Mouse (Mus musculus): ENCODE measurements at regions not wholly inside any gene's neighbourhood (a gene's known extent, or its start where the extent isn't known, plus 50 kb on each side); places are given as distances from the start of the nearest gene placed in this dataset.

- 31% methylated on average over 8 of the region's 8 CpGs for WGBS
- no peak overlapping the region for H3K4me3 ChIP-seq (ENCODE audit: low read depth, low read length)
- H3K27ac ChIP-seq (replicated peaks; ENCODE audit: low read depth, low read length), result 0 out of 2 replicates have a peak overlapping the region, but pooled peaks have one; percentile 1
- H3K9ac ChIP-seq (ENCODE audit: low read length), result no peak overlapping the region
- no peak overlapping the region; the same call in 1 of the 2 replicates for H3K4me2 ChIP-seq (ENCODE audit: low read depth, severe bottlenecking)
- peak; percentile 57; the same call in 1 of the 2 replicates for ATAC-seq (ENCODE audit: insufficient number of reproducible peaks, low FRiP score, low TSS enrichment, low read depth)
- H3K9me3 ChIP-seq (ENCODE audit: control insufficient read depth, low read length), result no peaks in the 10 kb centered on the region
- H3K36me3 ChIP-seq (ENCODE audit: control insufficient read depth, insufficient read depth, low read length), result no peaks in the 10 kb centered on the region
- no peaks in the 10 kb centered on the region for H3K27me3 ChIP-seq (ENCODE audit: control insufficient read depth, insufficient read depth, low read length)
- H3K4me1 ChIP-seq (ENCODE audit: control insufficient read depth, insufficient read depth, low read length), result peaks cover 6% of the 10 kb centered on the region
- DNase-seq (ENCODE audit: low spot score), result peak; percentile 35
Observed at GRCm38 (mm10) chr13:111953860-111954519, 145.2 kb upstream of the Map3k1 start.

GRCm38 (mm10) chr13:111954520-111954884 lies 145.7 kb upstream of the Map3k1 start:
- Histone ChIP-seq H3K27ac (replicated peaks; ENCODE audit: low read depth, low read length) (peak overlapping the region; percentile 1; the same call in 1 of the 2 replicates), H3K4me3 (ENCODE audit: low read depth, low read length) (no peak overlapping the region), H3K4me2 (ENCODE audit: low read depth, severe bottlenecking) (no peak overlapping the region), H3K9me3 (ENCODE audit: control insufficient read depth, low read length) (no peaks in the 10 kb centered on the region), H3K4me1 (ENCODE audit: control insufficient read depth, insufficient read depth, low read length) (peaks cover 6% of the 10 kb centered on the region), H3K9ac (ENCODE audit: low read length) (no peak overlapping the region), H3K36me3 (ENCODE audit: control insufficient read depth, insufficient read depth, low read length) (no peaks in the 10 kb centered on the region), H3K27me3 (ENCODE audit: control insufficient read depth, insufficient read depth, low read length) (no peaks in the 10 kb centered on the region)
- DNase-seq (ENCODE audit: low spot score), result peak; percentile 42
- ATAC-seq (ENCODE audit: insufficient number of reproducible peaks, low FRiP score, low TSS enrichment, low read depth), result 0 out of 2 replicates have a peak, but pooled peaks have one; percentile 21
- 11% methylated on average over 6 of the region's 6 CpGs for WGBS

DNA sequence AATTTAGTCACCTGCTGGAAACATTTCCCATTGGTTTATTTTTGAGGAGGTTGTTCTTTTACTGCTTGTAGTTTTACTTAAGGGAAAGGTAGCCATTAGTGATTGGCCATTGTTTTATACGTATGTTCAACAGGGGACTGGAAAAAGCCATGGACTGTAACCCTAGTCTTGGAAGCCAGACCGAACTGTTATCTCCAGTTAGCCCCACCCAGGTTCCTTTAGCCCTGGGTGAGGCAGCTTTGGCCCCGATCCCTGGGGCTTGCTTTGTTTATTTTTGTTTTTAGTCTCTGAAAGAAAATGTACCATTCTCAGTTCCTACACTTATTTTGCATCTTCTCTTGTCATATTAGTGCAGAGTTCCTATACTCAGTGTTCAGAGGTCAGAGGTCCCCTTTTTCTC lies 148.3 kb upstream of the Map3k1 start:
- DNase-seq (ENCODE audit: low spot score), result no peak

DNA sequence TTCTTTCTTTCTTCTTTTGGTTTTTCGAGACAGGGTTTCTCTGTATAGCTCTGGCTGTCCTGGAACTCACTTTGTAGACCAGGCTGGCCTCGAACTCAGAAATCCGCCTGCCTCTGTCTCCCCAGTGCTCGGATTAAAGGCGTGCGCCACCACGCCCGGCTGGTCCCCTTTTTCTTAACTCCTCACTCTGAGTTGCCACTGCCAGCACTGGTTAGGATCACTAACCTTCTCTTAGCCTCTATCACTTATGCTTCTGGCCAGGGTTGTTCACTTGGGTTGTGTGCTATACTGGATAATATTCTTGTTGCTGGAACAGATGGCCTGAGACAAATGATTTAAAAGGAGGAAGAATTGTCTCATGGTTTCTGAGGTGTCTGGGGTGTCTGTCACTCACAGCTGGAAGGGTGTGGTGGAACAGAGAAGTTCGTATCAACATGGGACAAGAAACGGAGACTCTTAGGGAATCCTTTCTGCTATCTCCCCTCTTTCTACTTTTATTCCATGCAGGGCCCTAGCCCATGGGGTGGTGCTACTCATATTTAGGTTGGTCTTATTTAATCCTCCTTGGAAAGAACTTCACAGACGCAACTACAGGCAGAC lies 149.0 kb upstream of the Map3k1 start:
- peaks cover 6% of the 10 kb centered on the region for H3K4me1 ChIP-seq (ENCODE audit: control insufficient read depth, insufficient read depth, low read length)
- WGBS, result 92% methylated on average over 11 of the region's 11 CpGs
- H3K4me2 ChIP-seq (ENCODE audit: low read depth, severe bottlenecking), result no peak overlapping the region
- no peak for ATAC-seq (ENCODE audit: insufficient number of reproducible peaks, low FRiP score, low TSS enrichment, low read depth)
- no peaks in the 10 kb centered on the region for H3K36me3 ChIP-seq (ENCODE audit: control insufficient read depth, insufficient read depth, low read length)
- no peak for DNase-seq (ENCODE audit: low spot score)
- no peaks in the 10 kb centered on the region for H3K9me3 ChIP-seq (ENCODE audit: control insufficient read depth, low read length)
- H3K27me3 ChIP-seq (ENCODE audit: control insufficient read depth, insufficient read depth, low read length), result no peaks in the 10 kb centered on the region
- H3K4me3 ChIP-seq (ENCODE audit: low read depth, low read length), result no peak overlapping the region
- no peak overlapping the region for H3K9ac ChIP-seq (ENCODE audit: low read length)
- no peak overlapping the region for H3K27ac ChIP-seq (replicated peaks; ENCODE audit: low read depth, low read length)

More for the DNA sequence above, 148.3 kb upstream of the Map3k1 start:
- Histone ChIP-seq H3K27ac (replicated peaks; ENCODE audit: low read depth, low read length) (no peak overlapping the region), H3K4me2 (ENCODE audit: low read depth, severe bottlenecking) (no peak overlapping the region), H3K9ac (ENCODE audit: low read length) (no peak overlapping the region), H3K9me3 (ENCODE audit: control insufficient read depth, low read length) (no peaks in the 10 kb centered on the region), H3K4me3 (ENCODE audit: low read depth, low read length) (no peak overlapping the region), H3K4me1 (ENCODE audit: control insufficient read depth, insufficient read depth, low read length) (peaks cover 6% of the 10 kb centered on the region), H3K36me3 (ENCODE audit: control insufficient read depth, insufficient read depth, low read length) (no peaks in the 10 kb centered on the region), H3K27me3 (ENCODE audit: control insufficient read depth, insufficient read depth, low read length) (no peaks in the 10 kb centered on the region)
- 80% methylated on average over 3 of the region's 3 CpGs for WGBS
- ATAC-seq (ENCODE audit: insufficient number of reproducible peaks, low FRiP score, low TSS enrichment, low read depth), result no peak

DNA sequence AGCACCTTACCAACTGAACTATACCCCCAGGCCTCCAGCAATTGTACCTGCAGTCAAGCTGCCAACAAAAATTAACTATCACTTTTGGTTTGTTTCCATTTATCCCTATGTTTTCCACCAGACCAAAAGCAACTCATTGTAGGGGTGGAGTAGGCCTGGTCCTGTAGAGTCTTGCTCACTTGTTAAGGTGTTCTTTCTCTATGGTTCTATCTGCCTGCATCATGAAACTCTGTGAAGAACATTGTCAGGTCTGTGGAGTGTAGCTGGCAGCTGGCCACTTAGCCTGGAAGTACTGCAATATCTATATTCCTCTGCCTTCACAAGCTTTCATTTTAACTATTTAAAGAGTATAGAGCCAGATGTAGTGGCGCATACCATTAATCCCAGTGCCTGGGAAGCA lies 149.6 kb upstream of the Map3k1 start:
- no peak for ATAC-seq (ENCODE audit: insufficient number of reproducible peaks, low FRiP score, low TSS enrichment, low read depth)

DNA sequence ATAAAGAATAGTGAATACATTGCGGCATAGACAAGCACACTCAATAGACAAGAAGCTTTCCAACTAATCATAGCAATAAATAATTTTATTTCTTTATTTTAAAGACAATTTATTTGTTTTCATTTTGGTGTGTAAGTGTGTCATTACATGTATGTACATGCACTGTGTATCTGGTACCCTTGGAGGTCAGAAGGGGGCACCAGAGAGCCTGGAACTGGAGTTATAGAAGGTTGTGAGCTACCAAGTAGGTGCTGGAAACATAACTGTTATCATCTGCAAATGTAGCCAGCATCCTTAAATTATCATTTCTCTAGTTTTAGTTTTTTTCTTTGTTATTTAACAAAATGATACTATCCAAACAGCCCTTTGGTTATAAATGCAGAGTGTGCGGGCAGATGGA lies 151.2 kb upstream of the Map3k1 start:
- H3K27me3 ChIP-seq (ENCODE audit: control insufficient read depth, insufficient read depth, low read length), result no peaks in the 10 kb centered on the region
- no peaks in the 10 kb centered on the region; the same call in 1 of the 2 replicates for H3K4me1 ChIP-seq (ENCODE audit: control insufficient read depth, insufficient read depth, low read length)
- DNase-seq (ENCODE audit: low spot score), result no peak
- H3K9me3 ChIP-seq (ENCODE audit: control insufficient read depth, low read length), result no peaks in the 10 kb centered on the region
- no peak overlapping the region for H3K9ac ChIP-seq (ENCODE audit: low read length)
- H3K27ac ChIP-seq (replicated peaks; ENCODE audit: low read depth, low read length), result no peak overlapping the region
- H3K4me2 ChIP-seq (ENCODE audit: low read depth, severe bottlenecking), result no peak overlapping the region
- 98% methylated on average over 2 of the region's 2 CpGs for WGBS
- no peak overlapping the region for H3K4me3 ChIP-seq (ENCODE audit: low read depth, low read length)
- no peak for ATAC-seq (ENCODE audit: insufficient number of reproducible peaks, low FRiP score, low TSS enrichment, low read depth)
- no peaks in the 10 kb centered on the region for H3K36me3 ChIP-seq (ENCODE audit: control insufficient read depth, insufficient read depth, low read length)

More for the DNA sequence above, 149.6 kb upstream of the Map3k1 start:
- Histone ChIP-seq H3K36me3 (ENCODE audit: control insufficient read depth, insufficient read depth, low read length) (no peaks in the 10 kb centered on the region), H3K9me3 (ENCODE audit: control insufficient read depth, low read length) (no peaks in the 10 kb centered on the region), H3K9ac (ENCODE audit: low read length) (no peak overlapping the region), H3K27me3 (ENCODE audit: control insufficient read depth, insufficient read depth, low read length) (no peaks in the 10 kb centered on the region), H3K4me2 (ENCODE audit: low read depth, severe bottlenecking) (no peak overlapping the region), H3K27ac (replicated peaks; ENCODE audit: low read depth, low read length) (no peak overlapping the region), H3K4me1 (ENCODE audit: control insufficient read depth, insufficient read depth, low read length) (peaks cover 6% of the 10 kb centered on the region), H3K4me3 (ENCODE audit: low read depth, low read length) (no peak overlapping the region)
- 98% methylated on average over 1 of the region's 1 CpGs for WGBS
- DNase-seq (ENCODE audit: low spot score), result no peak

GRCm38 (mm10) chr13:111961423-111961822 lies 152.6 kb upstream of the Map3k1 start:
- Histone ChIP-seq H3K9ac (ENCODE audit: low read length) (no peak overlapping the region), H3K36me3 (ENCODE audit: control insufficient read depth, insufficient read depth, low read length) (no peaks in the 10 kb centered on the region), H3K9me3 (ENCODE audit: control insufficient read depth, low read length) (no peaks in the 10 kb centered on the region), H3K4me1 (ENCODE audit: control insufficient read depth, insufficient read depth, low read length) (no peaks in the 10 kb centered on the region), H3K4me2 (ENCODE audit: low read depth, severe bottlenecking) (no peak overlapping the region), H3K4me3 (ENCODE audit: low read depth, low read length) (no peak overlapping the region), H3K27ac (replicated peaks; ENCODE audit: low read depth, low read length) (no peak overlapping the region), H3K27me3 (ENCODE audit: control insufficient read depth, insufficient read depth, low read length) (no peaks in the 10 kb centered on the region)
- ATAC-seq (ENCODE audit: insufficient number of reproducible peaks, low FRiP score, low TSS enrichment, low read depth) (no peak), DNase-seq (ENCODE audit: low spot score) (no peak)
- WGBS, result 81% methylated on average over 6 of the region's 6 CpGs

DNA sequence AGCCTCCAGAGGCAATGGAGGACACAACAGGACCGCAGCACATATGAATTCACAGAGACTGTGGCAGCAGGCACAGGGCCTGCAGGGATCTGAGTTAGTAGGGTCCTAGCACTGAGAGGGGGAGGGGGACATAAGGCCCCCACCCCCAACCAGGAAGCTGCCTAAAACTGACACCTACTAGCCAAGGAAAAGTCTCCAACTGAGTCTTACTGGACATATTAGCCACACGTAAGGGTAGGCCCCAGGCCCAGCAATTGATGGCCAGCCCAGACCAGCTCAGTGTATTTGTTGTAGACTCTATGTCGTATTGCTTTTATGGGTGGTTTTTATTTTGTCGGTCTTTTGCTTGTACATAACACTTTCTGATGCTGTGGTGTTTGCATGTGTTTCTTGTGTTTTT lies 153.4 kb upstream of the Map3k1 start:
- WGBS, result 84% methylated on average over 4 of the region's 4 CpGs
- Histone ChIP-seq H3K4me1 (ENCODE audit: control insufficient read depth, insufficient read depth, low read length) (peaks cover 3% of the 10 kb centered on the region; the same call in 1 of the 2 replicates), H3K4me2 (ENCODE audit: low read depth, severe bottlenecking) (no peak overlapping the region), H3K27ac (replicated peaks; ENCODE audit: low read depth, low read length) (no peak overlapping the region), H3K27me3 (ENCODE audit: control insufficient read depth, insufficient read depth, low read length) (no peaks in the 10 kb centered on the region), H3K4me3 (ENCODE audit: low read depth, low read length) (no peak overlapping the region), H3K9me3 (ENCODE audit: control insufficient read depth, low read length) (no peaks in the 10 kb centered on the region), H3K9ac (ENCODE audit: low read length) (no peak overlapping the region), H3K36me3 (ENCODE audit: control insufficient read depth, insufficient read depth, low read length) (no peaks in the 10 kb centered on the region)
- ATAC-seq (ENCODE audit: insufficient number of reproducible peaks, low FRiP score, low TSS enrichment, low read depth), result no peak
- no peak for DNase-seq (ENCODE audit: low spot score)

Measured in limb, embryonic 11.5 days (tissue).